ENCODE assay signal across 7 mouse cellular contexts in genomic region chr8:94985023-94985422, GRCm38 (mm10). TPM values are rescaled to one million over a fixed set of nuclear protein-coding genes. Genes with fewer than 3 reads are reported as not detected.
DNase-seq lines count a peak whose midpoint lies in the region; ATAC-seq and TF ChIP-seq lines count a peak whose summit lies in the region.

No protein-coding gene starts in this region.

- H3K4me1 ChIP-seq in lung, embryonic 14.5 days (ENCODE audit: insufficient read depth): peaks cover 8% of the 10 kb centered on the region
- peaks cover 82% of the 10 kb centered on the region for H3K4me1 ChIP-seq in forebrain, embryonic 13.5 days

- WGBS in lung, embryonic 14.5 days: 76% methylated on average over 6 of the region's 6 CpGs
- WGBS in forebrain, embryonic 13.5 days: 93% methylated on average over 6 of the region's 6 CpGs

- no peak for TF ChIP-seq CTCF in lung, embryonic 14.5 days (IDR thresholded peaks at IDR 0.05; ENCODE audit: low read depth)

- 0 out of 2 replicates have a peak overlapping the region, but pooled peaks have one; percentile 21 for H3K9ac ChIP-seq in lung, embryonic 14.5 days
- 0 out of 2 replicates have a peak overlapping the region, but pooled peaks have one; percentile 53 for H3K9ac ChIP-seq in forebrain, embryonic 13.5 days

- 0 out of 2 replicates have a peak, but pooled peaks have one; percentile 25 for ATAC-seq in lung, embryonic 14.5 days (ENCODE audit: insufficient read depth)
- ATAC-seq in forebrain, embryonic 13.5 days: no peak
- peak; percentile 60 for ATAC-seq in megakaryocyte, adult 5-6 weeks (ENCODE audit: poor library complexity, severe bottlenecking)

- peak overlapping the region; percentile 22; the same call in 1 of the 2 replicates for H3K4me3 ChIP-seq in lung, embryonic 14.5 days (ENCODE audit: low read depth, low read length)
- H3K4me3 ChIP-seq in forebrain, embryonic 13.5 days: no peak overlapping the region

- no peaks in the 10 kb centered on the region for H3K9me3 ChIP-seq in lung, embryonic 14.5 days (ENCODE audit: low read depth, low read length)
- no peaks in the 10 kb centered on the region for H3K9me3 ChIP-seq in forebrain, embryonic 13.5 days (replicated peaks)

- peak overlapping the region; percentile 37; the same call in 1 of the 2 replicates for H3K4me2 ChIP-seq in lung, embryonic 14.5 days
- H3K4me2 ChIP-seq in forebrain, embryonic 13.5 days: peak overlapping the region; percentile 41

- peak overlapping the region; percentile 19; the same call in 1 of the 2 replicates for H3K27ac ChIP-seq in lung, embryonic 14.5 days (ENCODE audit: low read depth)
- no peak overlapping the region; the same call in 1 of the 2 replicates for H3K27ac ChIP-seq in forebrain, embryonic 13.5 days

- no peaks in the 10 kb centered on the region for H3K27me3 ChIP-seq in lung, embryonic 14.5 days (ENCODE audit: insufficient read depth, low read length)
- H3K27me3 ChIP-seq in forebrain, embryonic 13.5 days: no peaks in the 10 kb centered on the region

- no peaks in the 10 kb centered on the region for H3K36me3 ChIP-seq in lung, embryonic 14.5 days (ENCODE audit: insufficient read depth)
- no peaks in the 10 kb centered on the region for H3K36me3 ChIP-seq in forebrain, embryonic 13.5 days (ENCODE audit: poor library complexity, severe bottlenecking)

- DNase-seq in lung, embryonic 14.5 days: no peak
- DNase-seq in lung, postnatal 36 days: no peak
- DNase-seq in thymus, postnatal 0 days (ENCODE audit: low spot score): peak; percentile 72
- no peak for DNase-seq in gastrocnemius, postnatal 25 days
- DNase-seq in layer of hippocampus, postnatal 14 days (ENCODE audit: low spot score in 2 of 2): no peak

RNA-seq across cellular contexts. Expression of gene Adgrg1, which starts 10.5 kb away (rescaled TPM):
- polyA plus RNA-seq in lung, embryonic 14.5 days (2014; fragmentation: Nextera tagmentation; extraction: Ambion mirVana): 33.8 and 45.3 TPM in 2 replicates
- polyA plus RNA-seq in forebrain, embryonic 13.5 days (2015; fragmentation: Nextera tagmentation; extraction: Ambion mirVana): 156 and 178 TPM in 2 replicates
- total RNA-seq in megakaryocyte, adult 5-6 weeks (2015): 7.3 and 7.8 TPM in 2 replicates
- total RNA-seq in megakaryocyte, adult 5-6 weeks (2017): 2.8 and 14.0 TPM in 2 replicates
- 37.8 and 43.2 TPM in 2 replicates for polyA plus RNA-seq in thymus, postnatal 0 days (2015; fragmentation: Nextera tagmentation; extraction: Ambion mirVana)
- total RNA-seq in gastrocnemius, postnatal 25 days (2021): 10 to 100 TPM; 16.7 to 22.6 TPM
- 100 to 1,000 TPM; 113 to 146 TPM for total RNA-seq in layer of hippocampus, postnatal 14 days (2021)

RNA-seq across cellular contexts. Expression of gene Adgrg3, which starts 32.5 kb away (rescaled TPM):
- polyA plus RNA-seq in lung, embryonic 14.5 days (2014; fragmentation: Nextera tagmentation; extraction: Ambion mirVana): 4.0 and 4.7 TPM in 2 replicates
- polyA plus RNA-seq in forebrain, embryonic 13.5 days (2015; fragmentation: Nextera tagmentation; extraction: Ambion mirVana): 0.79 and 1.0 TPM in 2 replicates
- 15.5 and 21.6 TPM in 2 replicates for total RNA-seq in megakaryocyte, adult 5-6 weeks (2015)
- total RNA-seq in megakaryocyte, adult 5-6 weeks (2017): 28.8 and 38.7 TPM in 2 replicates
- 8.5 and 9.7 TPM in 2 replicates for polyA plus RNA-seq in thymus, postnatal 0 days (2015; fragmentation: Nextera tagmentation; extraction: Ambion mirVana)
- under 1 TPM; 0.41 to 0.86 TPM for total RNA-seq in gastrocnemius, postnatal 25 days (2021)
- total RNA-seq in layer of hippocampus, postnatal 14 days (2021): under 1 TPM in 1 of 2 experiments, not detected in 1; 0.48 TPM

Comparison
In these comparisons a context has a peak if more than half of its experiments do, and no peak if none do; other contexts are left out.
1. RNA of gene Adgrg1, which starts 10.5 kb away (total RNA-seq): 113 to 146 TPM in layer of hippocampus, postnatal 14 days; 16.7 to 22.6 TPM in gastrocnemius, postnatal 25 days and 2.8 to 14.0 TPM in megakaryocyte, adult 5-6 weeks; every median in the first group is over 4 times any median in the second.
2. RNA of gene Adgrg3, which starts 32.5 kb away (total RNA-seq): 15.5 to 38.7 TPM in megakaryocyte, adult 5-6 weeks; 0.41 to 0.86 TPM in gastrocnemius, postnatal 25 days and 0.48 TPM in layer of hippocampus, postnatal 14 days; every median in the first group is over 4 times any median in the second.